Mouse (Mus musculus): ENCODE results near the gene Hoxb6.

DNA sequence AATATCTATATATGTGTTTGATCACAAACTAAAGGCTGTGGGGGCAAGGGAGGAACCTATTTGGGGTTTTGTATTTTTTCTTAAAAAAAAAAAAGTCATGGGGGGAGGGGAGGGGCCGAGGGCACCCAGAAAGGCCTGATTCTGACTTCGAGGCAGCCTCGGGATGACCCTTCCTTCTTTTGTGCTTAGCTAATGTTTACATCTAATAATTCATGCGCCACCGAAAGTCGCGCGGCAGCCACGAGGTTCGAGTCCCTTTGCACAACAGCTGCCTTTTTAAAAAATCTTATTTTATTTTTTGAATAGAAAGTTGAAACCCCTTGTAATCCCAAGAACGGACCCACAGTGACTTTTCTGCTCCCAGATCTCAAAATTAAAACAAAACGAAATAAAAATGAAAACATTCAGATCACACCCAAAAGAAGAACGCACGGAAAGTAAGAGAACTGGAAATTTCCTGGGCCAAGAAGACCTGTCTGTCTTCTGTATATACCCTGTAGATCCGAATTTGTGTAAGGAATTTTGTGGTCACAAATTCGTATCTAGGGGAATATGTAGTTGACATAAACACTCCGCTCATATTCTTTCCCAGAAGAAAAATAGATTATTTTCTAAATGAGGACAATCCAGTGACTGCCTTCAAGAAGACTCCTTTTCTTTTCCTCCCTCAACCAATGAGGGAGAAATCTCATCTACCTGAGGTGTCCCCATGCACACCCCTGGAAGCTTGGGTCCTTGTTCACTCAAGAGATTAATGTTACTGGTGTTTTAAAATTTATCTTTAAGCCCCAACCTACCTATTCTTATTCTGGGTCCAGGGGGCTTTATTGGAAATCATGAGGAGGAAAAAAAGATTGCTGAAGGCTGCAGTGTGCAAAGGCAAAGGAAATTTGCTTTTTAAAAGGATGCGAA lies 24.7 kb downstream of the Hoxb6 start:
- TF ChIP-seq CTCF (conservative IDR thresholded peaks at IDR 0.05; ENCODE audit: low read length) (no peak), NANOG (IDR thresholded peaks at IDR 0.05; ENCODE audit: borderline replicate concordance, low read length) (no peak), POU5F1 (IDR thresholded peaks at IDR 0.05; ENCODE audit: borderline replicate concordance, low read length) (no peak)

Measured in E14TG2a.4 (cell line).